Mouse (Mus musculus) midbrain, embryonic 10.5 days (tissue): ENCODE results near the gene Palld. TPM values are rescaled to one million over a fixed set of nuclear protein-coding genes. Genes with fewer than 3 reads are reported as not detected.

Experiments
- DNase-seq: peaks from one replicate; pipeline ENCODE4 v3.0.0-alpha.2; 2017; ENCODE audit warnings: low spot score
- H3K27ac ChIP-seq: fragments of 300-500 bp; sonication (generic); replicated peaks from 2 replicates; pipeline ENCODE4 v1.5.1; 2016; ENCODE audit warnings: mild to moderate bottlenecking
- H3K27me3 ChIP-seq: fragments of 300-500 bp; sonication (generic); 2 replicates; pipeline ENCODE4 v1.6.1; 2016; ENCODE audit warnings: low read depth, mild to moderate bottlenecking; ENCODE audit not compliant: poor library complexity, severe bottlenecking
- H3K36me3 ChIP-seq: fragments of 300-500 bp; sonication (generic); 2 replicates; pipeline ENCODE4 v1.6.1; 2016; ENCODE audit warnings: mild to moderate bottlenecking, moderate library complexity
- H3K4me1 ChIP-seq: fragments of 300-500 bp; sonication (generic); 2 replicates; pipeline ENCODE4 v1.6.1; 2016
- H3K4me3 ChIP-seq: fragments of 300-500 bp; sonication (generic); 2 replicates; pipeline ENCODE4 v1.5.1; 2016; ENCODE audit warnings: mild to moderate bottlenecking, moderate library complexity
- H3K9me3 ChIP-seq: fragments of 300-500 bp; sonication (generic); replicated peaks from 2 replicates; pipeline ENCODE4 v1.6.1; 2016; ENCODE audit warnings: mild to moderate bottlenecking
- WGBS: fragments of 180-500 bp; shearing (Covaris S2); methylation state at CpG from one replicate; pipeline ENCODE4 v1.1.7; 2016; 5-methylcytosine and 5-hydroxymethylcytosine counted together
- polyA plus RNA-seq: library from polyadenylated mRNA; unstranded; fragments of >200 nt; fragmentation: Nextera tagmentation; extraction: Ambion mirVana; gene quantifications from 2 replicates; pipeline ENCODE4 v1.2.1, GENCODE M21; 2016

Palld gene
- polyA plus RNA-seq, 1 experiment from 2014 or later = 58.2 TPM

GRCm38 (mm10) chr8:61623485-61624417 lies 278.7 kb downstream of the Palld start:
- H3K27ac ChIP-seq = peak overlapping the region; percentile 72
- H3K27me3 ChIP-seq = no peaks in the 10 kb centered on the region
- H3K4me1 ChIP-seq = peaks cover 13% of the 10 kb centered on the region
- WGBS = 26% methylated on average over 12 of the region's 12 CpGs
- no peak for DNase-seq
- no peaks in the 10 kb centered on the region for H3K9me3 ChIP-seq
- H3K4me3 ChIP-seq = no peak overlapping the region
- no peaks in the 10 kb centered on the region for H3K36me3 ChIP-seq

DNA sequence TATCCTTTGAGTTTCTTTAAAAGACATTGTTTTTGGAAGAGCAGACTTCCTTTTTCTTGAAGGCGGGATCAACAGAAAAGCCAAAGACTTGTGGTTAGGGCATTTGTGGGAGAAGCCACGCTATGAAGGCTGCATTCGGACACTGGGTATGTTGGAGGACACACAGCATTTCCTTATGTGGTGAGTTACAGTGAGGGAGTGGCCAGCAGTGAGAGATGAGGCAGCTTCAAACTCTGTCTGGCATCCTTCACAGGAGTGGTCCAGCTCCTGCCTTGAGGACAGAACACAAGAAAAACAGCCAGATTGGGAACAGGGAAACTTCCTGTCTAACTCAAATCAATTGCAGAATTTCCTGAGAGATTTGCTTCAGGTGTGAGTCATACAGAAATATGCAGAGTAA lies 281.2 kb downstream of the Palld start:
- no peaks in the 10 kb centered on the region for H3K9me3 ChIP-seq
- H3K27me3 ChIP-seq = no peaks in the 10 kb centered on the region
- no peak overlapping the region for H3K27ac ChIP-seq
- no peak for DNase-seq
- WGBS = 86% methylated on average over 3 of the region's 3 CpGs
- no peaks in the 10 kb centered on the region for H3K36me3 ChIP-seq
- peaks cover 13% of the 10 kb centered on the region for H3K4me1 ChIP-seq
- H3K4me3 ChIP-seq = no peak overlapping the region

DNA sequence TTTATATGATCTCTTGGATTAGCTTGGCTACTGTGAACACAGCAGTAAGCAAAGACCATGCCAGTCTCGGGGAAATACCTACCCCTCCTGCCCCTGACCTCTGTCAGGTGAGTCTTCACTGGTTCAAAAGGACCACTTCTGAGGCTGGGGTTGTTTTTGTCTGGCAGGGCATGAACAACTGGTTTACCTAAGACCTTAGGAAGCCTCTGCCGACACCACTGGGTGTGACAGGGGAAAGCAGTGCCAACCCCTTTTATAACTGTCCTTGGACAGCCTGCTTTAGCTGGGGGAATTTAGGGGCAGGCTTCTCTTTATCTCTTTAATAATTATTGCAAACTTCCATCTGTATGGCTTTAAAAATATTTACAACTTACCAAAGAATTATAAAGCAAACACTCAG lies 284.8 kb downstream of the Palld start:
- no peaks in the 10 kb centered on the region for H3K4me1 ChIP-seq
- H3K27me3 ChIP-seq = no peaks in the 10 kb centered on the region
- WGBS = 88% methylated on average over 2 of the region's 2 CpGs
- no peak overlapping the region for H3K27ac ChIP-seq
- no peak for DNase-seq
- H3K9me3 ChIP-seq = no peaks in the 10 kb centered on the region
- no peak overlapping the region for H3K4me3 ChIP-seq
- H3K36me3 ChIP-seq = no peaks in the 10 kb centered on the region

DNA sequence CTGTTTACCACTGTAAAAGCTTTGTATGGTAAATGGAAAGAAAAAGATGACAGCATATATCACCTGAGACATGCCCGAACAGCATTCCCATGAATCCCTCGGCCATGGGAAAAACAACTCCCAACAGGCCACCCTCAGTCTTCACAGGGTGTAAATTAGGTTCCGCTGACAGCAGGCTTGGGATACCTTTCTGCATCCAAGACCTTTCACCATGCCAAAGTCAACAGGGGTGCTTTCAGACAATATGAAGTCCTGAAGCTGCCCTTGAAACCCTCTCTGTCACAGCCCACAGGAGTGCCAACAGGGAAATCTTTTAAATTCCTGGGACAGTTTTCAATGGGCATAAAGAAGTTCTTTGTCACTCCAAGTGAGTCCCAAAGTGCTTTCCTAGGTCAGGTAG lies 285.4 kb downstream of the Palld start:
- DNase-seq = no peak

DNA sequence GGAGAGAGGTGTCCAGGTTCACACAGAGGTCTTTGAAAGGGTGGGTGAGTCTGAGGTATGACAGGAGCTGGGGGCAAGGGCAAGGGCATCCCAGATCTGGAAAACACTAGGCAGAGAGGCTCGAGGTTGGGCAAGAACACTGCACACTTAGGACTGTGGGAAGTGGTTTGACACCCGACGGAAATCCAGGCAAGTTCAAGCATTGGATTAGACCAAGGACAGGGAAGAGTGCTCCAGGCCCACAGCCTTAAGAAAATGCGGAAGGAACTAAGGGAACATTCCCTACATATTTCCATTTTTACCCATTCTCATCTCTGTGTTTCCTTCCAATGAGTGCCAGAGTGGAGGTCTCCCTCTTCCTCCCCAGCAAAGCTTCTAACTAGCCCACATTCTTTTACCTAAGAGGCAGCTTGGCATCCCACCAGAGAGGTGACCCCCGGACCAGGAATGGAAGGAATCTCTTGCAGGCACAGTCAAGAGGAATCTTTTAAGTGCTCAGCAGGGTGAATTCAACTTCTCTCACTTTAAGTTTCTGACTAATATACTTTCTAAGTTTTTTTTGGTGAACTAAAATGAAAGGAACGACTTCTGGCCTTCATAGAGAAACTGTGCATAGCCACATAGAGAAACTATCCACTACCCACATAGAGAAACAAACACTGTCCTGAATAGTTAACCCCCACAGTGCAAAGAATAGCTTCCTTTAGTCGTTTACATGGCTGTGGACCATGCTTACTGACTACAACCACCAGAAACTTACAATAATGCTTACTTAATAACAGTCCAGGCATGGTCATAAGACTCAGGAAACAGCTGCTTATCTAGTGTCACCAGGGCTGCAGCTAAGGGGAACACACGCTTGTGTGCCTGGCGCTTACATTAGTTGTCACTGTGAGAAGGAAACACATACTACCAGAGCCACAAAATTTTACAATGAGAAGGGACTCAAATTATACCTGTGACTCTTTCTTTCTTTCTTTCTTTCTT lies 286.5 kb downstream of the Palld start:
- no peak overlapping the region for H3K27ac ChIP-seq
- WGBS = 79% methylated on average over 9 of the region's 9 CpGs

More for the DNA sequence above, 285.4 kb downstream of the Palld start:
- Histone ChIP-seq H3K27me3 (no peaks in the 10 kb centered on the region), H3K9me3 (no peaks in the 10 kb centered on the region), H3K4me3 (no peak overlapping the region), H3K36me3 (no peaks in the 10 kb centered on the region), H3K4me1 (no peaks in the 10 kb centered on the region), H3K27ac (no peak overlapping the region)
- WGBS = 89% methylated on average over 3 of the region's 3 CpGs

DNA sequence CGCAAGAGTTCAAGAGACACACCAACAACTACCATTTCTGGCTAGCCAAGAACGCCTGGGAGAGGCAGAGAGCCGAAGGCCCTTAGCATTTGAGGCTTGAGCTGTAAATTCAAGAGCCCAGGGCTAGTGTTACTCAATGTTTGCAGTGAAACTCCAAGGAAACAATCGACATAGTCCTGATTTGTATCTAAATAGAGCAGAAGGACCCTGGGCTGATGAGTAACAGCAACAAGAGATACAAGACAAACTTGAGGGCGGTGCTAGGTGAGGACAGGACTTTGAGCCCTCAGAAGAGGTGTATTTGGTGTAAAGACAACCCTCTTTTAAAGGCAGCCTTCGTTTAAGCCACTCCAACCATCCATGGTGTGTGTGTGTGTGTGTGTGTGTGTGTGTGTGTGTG lies 290.7 kb downstream of the Palld start:
- Histone ChIP-seq H3K27ac (no peak overlapping the region), H3K36me3 (no peaks in the 10 kb centered on the region), H3K4me3 (no peak overlapping the region), H3K9me3 (no peaks in the 10 kb centered on the region), H3K27me3 (no peaks in the 10 kb centered on the region), H3K4me1 (peaks cover 16% of the 10 kb centered on the region)
- 87% methylated on average over 6 of the region's 6 CpGs for WGBS
- DNase-seq = no peak

More for the DNA sequence above, 286.5 kb downstream of the Palld start:
- H3K4me1 ChIP-seq = no peaks in the 10 kb centered on the region
- no peak overlapping the region for H3K4me3 ChIP-seq
- no peaks in the 10 kb centered on the region for H3K9me3 ChIP-seq
- no peaks in the 10 kb centered on the region for H3K36me3 ChIP-seq
- H3K27me3 ChIP-seq = no peaks in the 10 kb centered on the region
- DNase-seq = no peak

DNA sequence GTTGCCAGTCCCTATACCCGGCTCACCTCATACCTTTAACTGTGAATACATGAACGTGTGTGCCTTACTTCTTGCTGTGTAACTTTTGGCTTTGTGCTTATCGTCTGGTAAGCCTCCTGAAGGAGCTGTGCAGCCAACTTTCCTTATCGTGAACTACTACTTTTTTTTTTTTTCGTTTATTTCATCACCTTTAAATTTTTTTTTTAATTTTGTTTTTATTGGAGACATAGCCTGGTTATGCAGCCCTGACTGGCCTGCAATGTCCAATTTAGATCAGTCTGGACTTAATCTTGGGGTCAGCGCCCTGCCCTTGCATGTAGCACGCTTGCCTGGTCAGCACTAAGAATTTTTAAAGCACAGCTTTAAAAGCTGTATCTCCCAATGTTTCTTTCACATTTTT lies 291.4 kb downstream of the Palld start:
- H3K4me3 ChIP-seq = no peak overlapping the region
- H3K27me3 ChIP-seq = no peaks in the 10 kb centered on the region
- no peaks in the 10 kb centered on the region for H3K36me3 ChIP-seq
- DNase-seq = no peak
- H3K4me1 ChIP-seq = peaks cover 23% of the 10 kb centered on the region
- 88% methylated on average over 7 of the region's 7 CpGs for WGBS
- H3K27ac ChIP-seq = no peak overlapping the region
- no peaks in the 10 kb centered on the region for H3K9me3 ChIP-seq

DNA sequence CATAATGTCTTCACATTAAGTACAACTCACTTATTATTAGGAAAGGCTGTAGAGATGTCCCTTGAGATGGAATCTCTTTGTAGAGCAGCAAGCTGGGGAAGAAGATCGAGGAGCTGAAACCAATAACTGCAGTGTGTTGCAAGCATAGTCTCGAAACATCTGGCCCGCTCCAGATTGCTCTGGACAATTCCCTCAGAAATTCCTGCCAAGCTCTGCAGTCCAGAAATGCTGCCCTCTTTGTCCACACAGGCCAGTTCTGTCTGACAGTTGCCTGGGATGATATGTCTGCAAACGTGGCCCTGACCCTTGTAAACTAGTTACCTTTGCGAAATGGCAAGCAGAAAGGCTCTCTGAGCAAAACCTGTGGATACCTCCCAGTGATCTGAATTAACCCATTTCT lies 291.9 kb downstream of the Palld start:
- WGBS = 88% methylated on average over 5 of the region's 5 CpGs
- H3K4me1 ChIP-seq = peaks cover 28% of the 10 kb centered on the region
- no peak overlapping the region for H3K4me3 ChIP-seq
- H3K27ac ChIP-seq = no peak overlapping the region
- H3K36me3 ChIP-seq = no peaks in the 10 kb centered on the region
- DNase-seq = no peak
- H3K27me3 ChIP-seq = no peaks in the 10 kb centered on the region
- H3K9me3 ChIP-seq = no peaks in the 10 kb centered on the region

DNA sequence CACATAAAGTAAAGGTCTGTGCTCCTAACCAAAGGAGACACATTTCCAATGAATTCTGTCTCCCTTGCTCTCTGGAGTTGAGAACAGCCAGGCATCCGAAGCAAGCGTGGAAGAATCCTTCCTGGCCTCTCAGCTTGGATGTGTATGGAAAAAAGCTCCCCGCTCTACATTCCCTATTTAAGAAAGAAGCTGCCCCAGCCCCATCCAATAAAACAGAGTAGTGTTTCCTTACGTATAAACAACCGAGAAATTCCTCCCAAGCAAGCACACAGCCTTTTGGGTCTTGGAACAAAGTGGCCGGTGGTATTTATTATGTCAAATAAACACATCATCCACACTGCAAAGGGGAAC lies 295.1 kb downstream of the Palld start:
- WGBS = 58% methylated on average over 6 of the region's 6 CpGs
- no peak for DNase-seq
- H3K4me3 ChIP-seq = no peak overlapping the region
- peak overlapping the region; percentile 82 for H3K27ac ChIP-seq
- H3K9me3 ChIP-seq = peaks cover 5% of the 10 kb centered on the region; the same call in 1 of the 2 replicates
- H3K4me1 ChIP-seq = peaks cover 29% of the 10 kb centered on the region
- no peaks in the 10 kb centered on the region for H3K36me3 ChIP-seq
- no peaks in the 10 kb centered on the region for H3K27me3 ChIP-seq

DNA sequence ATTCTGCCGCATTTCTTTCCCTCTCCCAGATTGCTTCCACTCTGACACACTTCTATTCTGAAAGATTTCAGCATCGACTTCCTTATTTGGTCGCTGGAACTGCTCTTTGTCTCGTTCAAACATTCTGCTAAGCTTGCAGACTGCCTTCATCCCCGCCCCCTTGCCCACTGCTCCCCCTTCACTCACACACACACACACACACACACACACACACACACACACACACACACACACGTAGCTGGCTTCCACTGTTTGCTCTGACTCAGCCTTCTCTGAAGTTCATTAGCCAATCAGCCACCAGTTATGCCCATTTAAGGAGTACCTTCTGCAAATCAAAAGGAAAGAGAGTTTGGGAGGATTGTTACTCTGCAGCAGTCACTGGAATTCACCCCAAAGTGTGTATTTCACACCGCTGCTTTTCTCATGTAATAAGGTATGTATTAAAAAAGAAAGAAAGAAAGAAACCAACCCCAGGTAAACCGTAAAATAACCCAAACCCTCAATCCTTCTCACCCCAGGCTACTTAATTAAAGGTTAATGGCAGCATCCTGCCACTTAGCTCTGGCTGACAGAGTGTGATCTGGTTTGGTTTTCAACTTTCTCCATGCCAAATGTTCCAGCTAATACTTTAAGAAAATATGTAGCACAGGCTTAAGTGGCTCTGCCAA lies 295.6 kb downstream of the Palld start:
- DNase-seq = peak; percentile 71
- H3K27me3 ChIP-seq = no peaks in the 10 kb centered on the region
- no peak overlapping the region for H3K4me3 ChIP-seq
- peaks cover 29% of the 10 kb centered on the region for H3K4me1 ChIP-seq
- peak overlapping the region; percentile 82 for H3K27ac ChIP-seq
- no peaks in the 10 kb centered on the region for H3K36me3 ChIP-seq
- WGBS = 22% methylated on average over 8 of the region's 8 CpGs
- peaks cover 5% of the 10 kb centered on the region; the same call in 1 of the 2 replicates for H3K9me3 ChIP-seq

- H3K4me1 ChIP-seq = peaks cover 31% of the 10 kb centered on the region
- H3K9me3 ChIP-seq = peaks cover 5% of the 10 kb centered on the region; the same call in 1 of the 2 replicates
- no peak overlapping the region for H3K4me3 ChIP-seq
- H3K27ac ChIP-seq = no peak overlapping the region
- DNase-seq = no peak
- no peaks in the 10 kb centered on the region for H3K36me3 ChIP-seq
- H3K27me3 ChIP-seq = no peaks in the 10 kb centered on the region
- whole genome bisulfite sequencing = 95% methylated on average over 2 of the region's 2 CpGs
Observed at GRCm38 (mm10) chr8:61604871-61605270, 297.6 kb downstream of the Palld start.

GRCm38 (mm10) chr8:61596889-61597288 lies 305.6 kb downstream of the Palld start:
- Histone ChIP-seq H3K27me3 (no peaks in the 10 kb centered on the region), H3K4me1 (peaks cover 39% of the 10 kb centered on the region), H3K9me3 (no peaks in the 10 kb centered on the region), H3K4me3 (no peak overlapping the region), H3K27ac (no peak overlapping the region), H3K36me3 (no peaks in the 10 kb centered on the region)
- WGBS = 80% methylated on average over 3 of the region's 3 CpGs
- DNase-seq = no peak
